Mouse (Mus musculus): ENCODE measurements around the gene Lyrm1. TPM values are rescaled to one million over a fixed set of nuclear protein-coding genes. Genes with fewer than 3 reads are reported as not detected.

Lyrm1 gene
- polyA plus RNA-seq (2012; rRNA removed), result 2.3 and 2.5 TPM in 2 replicates

GRCm38 (mm10) chr7:119895639-119896512 is at the start of gene Lyrm1, which contains the start of gene Dcun1d3:
Gene Lyrm1, plus strand, starts transcription at chr7:119895861.
Gene Dcun1d3, minus strand, starts transcription at chr7:119896298.

Other genes starting within 250 kb of the Lyrm1 start
- gene Acsm4, start 205.8 kb upstream of the Lyrm1 start, polyA plus RNA-seq (2012; rRNA removed), result not detected in 2 replicates
- gene Thumpd1, start 175.1 kb upstream of the Lyrm1 start, polyA plus RNA-seq (2012; rRNA removed), result 10.8 and 11.2 TPM in 2 replicates
- gene Acsm3, start 134.9 kb upstream of the Lyrm1 start, polyA plus RNA-seq (2012; rRNA removed), result 28.0 and 37.2 TPM in 2 replicates
- gene Rexo5, start 101.9 kb upstream of the Lyrm1 start, polyA plus RNA-seq (2012; rRNA removed), result 11.1 and 15.1 TPM in 2 replicates
- gene Eri2, start 101.8 kb upstream of the Lyrm1 start, polyA plus RNA-seq (2012; rRNA removed), result 3.5 and 3.8 TPM in 2 replicates
- 2.8 and 2.9 TPM in 2 replicates for gene Dcun1d3, start 437 bp downstream of the Lyrm1 start, polyA plus RNA-seq (2012; rRNA removed)
- 0.01 TPM in 2 replicates for gene Dnah3, start 199.4 kb downstream of the Lyrm1 start, polyA plus RNA-seq (2012; rRNA removed)
- gene Tmem159, start 206.5 kb downstream of the Lyrm1 start, polyA plus RNA-seq (2012; rRNA removed), result 2.2 and 2.6 TPM in 2 replicates
- gene Zp2, start 249.4 kb downstream of the Lyrm1 start, polyA plus RNA-seq (2012; rRNA removed), result 0.01 and 0.02 TPM in 2 replicates

Measured in liver, embryonic 18 days (tissue).